Mouse (Mus musculus) spleen, adult 2 months (tissue): Measurements from ENCODE around the gene Adamts8.

ENCODE experiments used
- CTCF ChIP-seq: fragments of 200-500 bp; IDR thresholded peaks from 2 replicates; pipeline ENCODE4 v1.5.1; 2011; ENCODE audit warnings: mild to moderate bottlenecking, inconsistent platforms; ENCODE audit not compliant: insufficient read depth, insufficient read length, insufficient replicate concordance; ENCODE audit errors: extremely low read depth
- POLR2A ChIP-seq: fragments of 200-500 bp; IDR thresholded peaks from 2 replicates; pipeline ENCODE4 v1.6.1; 2011; ENCODE audit warnings: low read depth, low read length, inconsistent platforms

- TF ChIP-seq CTCF = no peak
- TF ChIP-seq POLR2A = no peak
Measured at GRCm38 (mm10) chr9:31002528-31002927, 60.2 kb downstream of the Adamts8 start.
